Mouse (Mus musculus): ENCODE measurements around the gene Mrpl49.
"Not testable (repeated sequence)": the region's sequence is repeated elsewhere in the genome, so short reads cannot be mapped to it uniquely, and the experiment has no call there.

Gene Mrpl49

GRCm38 (mm10) chr19:6067724-6068415, 10.3 kb upstream of the Mrpl49 start, which contains the start of gene Tm7sf2:
Gene Tm7sf2 (minus strand): TSS chr19:6068373.
- peak; percentile 79 for DNase-seq (ENCODE audit: extremely low read depth, insufficient read length, low spot score)

DNA sequence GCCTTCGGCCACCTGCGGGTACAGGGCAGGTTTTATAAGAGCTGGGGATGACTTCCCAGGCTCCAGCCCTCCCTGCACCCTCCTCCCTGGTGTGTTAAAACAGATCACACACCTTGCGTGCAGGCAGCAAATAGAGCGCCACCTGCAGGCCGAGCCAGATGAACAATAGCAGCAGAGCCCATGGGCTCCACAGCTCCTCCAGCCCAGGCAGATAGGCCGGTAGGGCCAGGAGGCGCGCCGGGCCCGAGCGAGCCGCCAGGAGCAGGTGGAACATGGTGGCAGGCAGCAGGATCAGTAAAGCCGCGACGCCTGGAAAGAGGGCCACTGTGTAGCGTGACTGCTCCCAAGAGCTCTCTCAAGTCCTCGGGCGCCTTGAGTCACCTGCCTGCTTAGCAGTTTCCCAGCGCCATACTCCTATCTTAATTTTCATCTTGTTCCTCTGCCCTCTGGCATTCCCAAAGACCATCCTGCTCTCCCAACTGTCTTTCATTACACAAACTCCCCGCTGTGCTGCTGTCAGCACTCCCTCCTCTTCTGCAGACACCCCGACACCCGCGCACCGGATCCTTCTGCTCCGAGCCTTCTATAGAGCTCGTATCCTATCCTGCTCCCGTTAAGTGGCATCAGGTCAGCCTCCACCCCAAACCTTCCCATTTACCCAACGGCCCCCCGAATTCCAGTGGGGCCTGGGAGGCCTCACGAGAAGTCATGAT, 9.6 kb upstream of the Mrpl49 start:
- DNase-seq (ENCODE audit: extremely low read depth, insufficient read length, low spot score), result peak; percentile 78

- no peak for DNase-seq (ENCODE audit: extremely low read depth, insufficient read length, low spot score)
These were observed 9.0 kb upstream of the Mrpl49 start for GRCm38 (mm10) chr19:6066571-6066970.

DNA sequence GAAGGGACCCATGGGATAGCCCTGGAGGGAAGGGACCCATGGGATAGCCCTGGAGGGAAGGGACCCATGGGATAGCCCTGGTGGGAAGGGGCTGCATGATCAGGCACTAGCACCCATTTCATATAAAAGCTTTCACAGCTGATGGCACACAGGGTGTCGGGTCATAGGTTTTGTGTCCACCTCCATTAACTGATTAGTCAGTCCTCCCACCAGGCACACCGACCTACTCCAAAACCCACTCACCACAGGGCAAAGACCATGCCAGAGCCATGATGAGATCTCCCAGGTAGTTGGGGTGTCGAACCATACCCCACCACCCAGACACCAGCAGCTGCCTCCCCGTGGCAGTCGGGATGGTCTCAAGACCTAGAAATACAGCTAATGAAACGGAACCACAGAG, 5.5 kb upstream of the Mrpl49 start:
- no peak for DNase-seq (ENCODE audit: extremely low read depth, insufficient read length, low spot score)

- DNase-seq (ENCODE audit: extremely low read depth, insufficient read length, low spot score), result no peak
These were observed 4.8 kb upstream of the Mrpl49 start for GRCm38 (mm10) chr19:6062418-6062817.

DNA sequence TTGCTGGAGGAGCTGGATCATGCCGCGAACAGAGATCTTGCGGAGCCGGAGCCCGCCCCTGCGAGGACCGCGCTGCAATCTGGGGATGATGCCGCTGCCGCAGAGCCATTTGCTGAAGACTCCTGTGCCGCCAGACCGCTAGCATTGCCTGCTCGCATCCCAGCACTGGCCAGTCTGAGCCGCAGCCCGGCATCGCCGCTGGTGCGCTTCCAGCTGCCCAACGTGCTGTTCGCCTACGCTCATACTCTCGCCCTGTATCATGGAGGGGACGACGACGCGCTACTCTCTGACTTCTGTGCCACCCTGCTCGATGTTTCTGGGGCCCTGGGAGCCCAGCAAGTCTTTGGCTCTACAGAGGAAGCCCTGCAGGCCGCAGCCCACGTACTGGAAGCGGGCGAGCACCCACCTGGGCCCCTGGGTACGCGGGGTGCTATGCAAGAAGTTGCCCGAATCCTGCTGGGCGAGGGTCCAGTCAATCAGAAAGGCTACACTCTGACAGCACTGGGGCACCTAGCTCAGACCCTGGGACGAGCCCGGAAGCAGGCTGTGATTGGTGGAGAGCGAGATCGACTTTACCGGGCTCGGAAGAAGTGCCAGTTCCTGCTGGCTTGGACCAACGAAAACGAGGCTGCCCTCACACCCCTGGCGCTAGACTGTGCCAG, 4.2 kb upstream of the Mrpl49 start:
- peak; percentile 65 for DNase-seq (ENCODE audit: extremely low read depth, insufficient read length, low spot score)

GRCm38 (mm10) chr19:6061021-6061533, 3.5 kb upstream of the Mrpl49 start, which contains the start of gene Znhit2:
Gene Znhit2 (plus strand): TSS chr19:6061192.
- peak; percentile 87 for DNase-seq (ENCODE audit: extremely low read depth, insufficient read length, low spot score)

- no peak for DNase-seq (ENCODE audit: extremely low read depth, insufficient read length, low spot score)
These were observed 1.4 kb upstream of the Mrpl49 start for GRCm38 (mm10) chr19:6058966-6059365.

GRCm38 (mm10) chr19:6058513-6058912, 928 bp upstream of the Mrpl49 start:
- no peak for DNase-seq (ENCODE audit: extremely low read depth, insufficient read length, low spot score)

GRCm38 (mm10) chr19:6056696-6057095, 889 bp downstream of the Mrpl49 start:
- DNase-seq (ENCODE audit: extremely low read depth, insufficient read length, low spot score), result no peak

DNA sequence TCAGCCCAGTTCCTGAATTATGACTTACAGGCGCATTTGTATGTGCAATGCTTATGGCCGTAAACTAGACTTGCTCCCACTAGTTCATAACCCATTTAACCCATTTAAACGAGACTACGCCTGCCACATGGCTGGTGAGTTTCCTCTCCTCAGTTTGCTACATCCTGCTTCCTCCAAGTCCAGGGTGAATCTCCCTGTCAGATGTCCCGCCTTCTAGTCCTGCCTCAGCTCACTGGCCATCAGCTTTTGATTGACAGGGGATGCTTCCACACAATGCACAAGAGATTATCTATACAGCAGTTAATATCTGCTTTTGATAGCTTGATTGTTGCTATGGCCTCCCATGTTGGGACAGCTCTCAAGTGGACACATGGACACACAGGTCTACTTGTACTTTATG, 3.3 kb downstream of the Mrpl49 start:
- DNase-seq (ENCODE audit: extremely low read depth, insufficient read length, low spot score), result no peak

- no peak for DNase-seq (ENCODE audit: extremely low read depth, insufficient read length, low spot score)
These were observed 5.1 kb downstream of the Mrpl49 start for GRCm38 (mm10) chr19:6052516-6052915.

DNA sequence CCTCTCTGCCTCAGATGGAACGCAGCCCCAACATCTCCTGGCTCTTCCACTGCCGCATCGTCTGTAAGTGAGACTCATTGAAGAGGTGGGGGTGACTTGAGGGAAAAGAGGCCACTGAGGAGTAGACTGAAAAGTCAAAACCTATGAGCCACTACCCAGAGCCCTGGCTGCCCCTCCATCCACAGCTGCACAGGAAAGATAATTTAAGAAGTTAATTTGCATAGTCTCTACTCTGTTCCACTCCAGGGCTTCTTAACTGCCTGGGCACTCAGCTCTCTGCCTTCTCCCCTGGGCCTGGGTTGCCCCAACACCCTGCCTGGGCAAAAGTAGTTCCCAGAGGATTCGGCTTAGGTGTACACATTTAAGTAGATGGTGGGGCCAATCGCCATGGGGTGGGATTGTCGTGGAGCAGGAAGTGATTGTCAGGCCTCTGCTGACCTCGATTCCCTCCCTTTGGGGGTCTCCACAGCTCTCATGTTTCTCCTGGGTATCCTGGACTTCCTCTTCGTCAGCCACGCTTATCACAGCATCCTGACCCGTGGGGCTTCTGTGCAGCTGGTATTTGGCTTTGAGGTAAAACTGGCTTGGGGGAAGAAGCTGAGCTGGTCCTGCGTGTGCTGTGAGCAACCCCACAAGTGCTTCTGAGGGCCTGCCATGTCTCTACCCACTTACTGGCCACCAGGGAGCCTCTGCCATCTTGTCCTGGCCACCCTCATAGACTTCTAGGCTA, 8.7 kb downstream of the Mrpl49 start:
- DNase-seq (ENCODE audit: extremely low read depth, insufficient read length, low spot score), result no peak

DNA sequence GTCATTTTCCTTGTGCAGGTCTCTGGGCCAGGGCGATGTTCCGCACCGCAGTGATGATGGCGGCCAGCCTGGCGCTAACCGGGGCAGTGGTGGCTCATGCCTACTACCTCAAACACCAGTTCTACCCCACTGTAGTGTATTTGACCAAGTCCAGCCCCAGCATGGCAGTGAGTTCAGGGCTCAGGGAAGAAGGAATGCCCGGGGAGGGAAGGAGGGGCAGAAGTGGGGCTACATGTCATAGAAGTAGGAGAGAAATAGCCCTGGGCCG, 9.8 kb downstream of the Mrpl49 start:
- no peak for DNase-seq (ENCODE audit: extremely low read depth, insufficient read length, low spot score)

DNA sequence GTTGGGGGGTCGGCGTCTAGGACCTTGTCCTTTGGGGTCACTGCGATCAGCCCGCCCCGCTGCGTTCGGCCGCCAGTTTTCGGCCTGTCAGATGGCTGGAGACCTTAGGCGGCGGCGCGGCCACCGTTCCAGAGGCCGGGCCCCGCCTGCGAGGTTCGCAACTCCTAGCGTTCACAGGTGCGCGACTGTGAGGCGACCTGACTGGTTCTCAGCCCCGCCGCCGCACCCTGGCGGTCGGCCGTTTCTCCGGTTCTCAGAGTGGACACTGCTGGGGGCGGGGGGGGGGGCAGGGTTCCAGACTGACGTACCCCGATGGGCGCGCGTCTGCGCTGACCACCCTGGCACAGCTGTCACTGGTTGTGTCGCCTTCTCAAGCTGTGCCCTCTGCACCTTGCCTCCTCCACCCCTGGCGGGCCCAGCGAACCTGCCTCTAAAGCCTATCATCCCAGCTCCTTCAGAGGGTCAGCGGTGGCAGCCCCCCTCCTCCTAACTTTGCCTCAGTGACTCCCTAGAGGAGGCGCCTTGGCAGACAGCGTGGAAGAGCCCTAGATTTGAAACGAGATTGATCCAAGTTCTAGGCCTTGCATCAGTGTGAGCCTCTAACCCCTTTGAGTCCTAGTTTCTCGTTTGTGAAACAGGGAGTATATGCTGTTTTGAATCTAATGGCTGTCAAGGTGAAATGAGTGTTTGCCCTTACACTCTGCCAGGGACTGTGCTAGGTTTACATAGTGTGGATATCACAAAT, 10.3 kb downstream of the Mrpl49 start:
- DNase-seq (ENCODE audit: extremely low read depth, insufficient read length, low spot score), result no peak

DNA sequence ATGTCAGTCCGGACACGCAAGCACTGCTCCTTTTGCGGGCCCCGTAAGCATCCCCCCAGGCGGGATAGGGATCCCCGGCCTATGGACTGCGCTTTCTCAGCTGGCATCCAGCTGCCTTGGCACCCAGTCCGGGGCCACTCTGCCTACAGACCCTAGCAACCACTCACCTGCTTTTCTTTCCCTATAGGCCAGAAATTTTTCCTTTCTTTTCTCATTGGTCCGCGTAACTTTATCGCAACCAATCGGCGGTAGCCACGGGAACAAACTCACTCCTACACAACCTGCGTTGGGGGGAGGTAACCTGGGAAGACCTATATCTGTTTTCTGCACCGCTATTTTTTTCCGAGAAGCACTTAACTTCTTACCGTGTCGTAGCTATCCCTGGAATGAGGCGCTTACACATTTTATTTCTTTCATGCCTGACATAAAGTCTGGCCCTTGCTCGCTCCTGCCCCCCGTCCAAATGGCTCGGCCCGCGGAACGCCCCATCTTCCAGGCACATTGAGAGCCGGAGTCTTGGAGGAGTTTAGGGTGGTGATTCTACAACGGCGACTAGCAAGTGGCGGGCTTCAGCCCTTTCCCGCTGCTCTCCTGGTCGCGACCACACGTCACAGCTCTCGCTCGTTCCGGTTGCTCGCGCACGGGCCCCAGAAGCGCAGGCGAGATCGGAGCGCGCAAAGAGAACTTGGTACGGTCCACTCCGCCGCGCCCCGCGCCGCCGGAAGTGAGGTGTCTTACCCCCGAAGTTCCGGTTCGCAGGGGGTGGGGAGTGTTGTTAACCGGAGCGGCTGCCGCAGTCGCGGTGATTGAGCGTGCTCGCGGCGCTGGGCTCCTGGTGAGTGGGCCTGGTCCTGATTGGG, 11.1 kb downstream of the Mrpl49 start, which contains the start of gene Syvn1:
Gene Syvn1, plus strand, starts transcription at position 283 of the 860 bp plus-strand sequence.
- peak; percentile 93 for DNase-seq (ENCODE audit: extremely low read depth, insufficient read length, low spot score)

- DNase-seq (ENCODE audit: extremely low read depth, insufficient read length, low spot score), result no peak
These were observed 12.0 kb downstream of the Mrpl49 start for GRCm38 (mm10) chr19:6045366-6046293.

DNA sequence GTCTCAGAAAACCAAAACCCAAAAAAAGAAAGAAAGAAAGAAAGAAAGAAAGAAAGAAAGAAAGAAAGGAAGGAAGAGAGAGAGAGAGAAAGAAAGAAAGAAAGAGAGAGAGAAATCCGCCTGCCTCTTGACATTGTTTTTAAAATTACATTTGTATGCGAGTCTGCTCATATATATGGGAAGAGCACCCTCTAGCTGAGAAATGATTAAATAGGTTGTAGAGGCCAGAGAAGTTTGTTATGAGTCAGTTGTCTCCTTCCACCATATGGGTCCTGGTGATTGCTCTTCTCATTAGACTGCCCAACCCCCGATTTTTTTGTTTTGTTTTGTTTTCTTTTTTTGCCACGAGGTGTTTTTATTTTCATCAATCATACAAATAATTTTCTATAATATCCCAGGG, 13.5 kb downstream of the Mrpl49 start:
- not testable (repeated sequence) for DNase-seq (ENCODE audit: extremely low read depth, insufficient read length, low spot score)
